Mouse (Mus musculus) c-Kit-negative CD71-positive TER-119-positive erythroid progenitor cells, embryonic 14.5 days (primary cell): ENCODE results near the gene Clec2i.
"Not testable (repeated sequence)": the region's sequence is repeated elsewhere in the genome, so short reads cannot be mapped to it uniquely, and the experiment has no call there.

ENCODE experiments used
- DNase-seq: peaks from one replicate; pipeline ENCODE4 v3.0.0-alpha.2; 2013; ENCODE audit warnings: low read depth, low spot score

Clec2i gene

DNA sequence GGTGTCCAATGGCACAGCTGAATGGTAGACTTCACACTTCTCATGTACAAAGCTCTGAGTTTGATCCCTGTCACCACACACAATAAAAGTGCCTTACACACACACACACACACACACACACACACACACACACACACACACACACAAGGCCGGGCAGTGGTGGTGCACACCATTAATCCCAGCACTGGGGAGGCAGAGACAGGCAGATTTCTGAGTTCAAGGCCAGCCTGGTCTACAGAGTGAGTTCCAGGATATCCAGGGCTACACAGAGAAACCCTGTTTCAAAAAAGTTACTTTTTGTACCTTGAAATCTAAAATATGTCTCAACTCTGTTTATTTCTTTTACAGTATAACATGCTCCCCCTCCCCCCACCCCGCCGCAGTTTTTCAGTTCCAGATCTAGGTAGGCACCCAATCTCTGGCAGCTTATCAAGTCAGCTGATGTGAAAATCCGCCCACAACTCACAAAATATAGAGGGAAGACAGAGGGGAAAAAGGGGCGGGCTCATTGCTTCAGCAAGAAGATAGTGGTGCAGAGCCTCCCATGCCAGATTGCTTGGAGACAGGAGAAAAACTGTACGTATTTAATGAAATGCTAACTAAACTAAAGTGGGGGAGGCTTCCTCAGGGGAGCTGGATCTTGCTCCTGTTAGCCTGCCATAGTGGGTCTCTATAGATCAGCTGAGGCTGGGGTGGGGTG, at the start of gene Clec2i:
Gene Clec2i (plus strand): TSS at position 498 of the 700 bp plus-strand sequence.
- not testable (repeated sequence) for DNase-seq

DNA sequence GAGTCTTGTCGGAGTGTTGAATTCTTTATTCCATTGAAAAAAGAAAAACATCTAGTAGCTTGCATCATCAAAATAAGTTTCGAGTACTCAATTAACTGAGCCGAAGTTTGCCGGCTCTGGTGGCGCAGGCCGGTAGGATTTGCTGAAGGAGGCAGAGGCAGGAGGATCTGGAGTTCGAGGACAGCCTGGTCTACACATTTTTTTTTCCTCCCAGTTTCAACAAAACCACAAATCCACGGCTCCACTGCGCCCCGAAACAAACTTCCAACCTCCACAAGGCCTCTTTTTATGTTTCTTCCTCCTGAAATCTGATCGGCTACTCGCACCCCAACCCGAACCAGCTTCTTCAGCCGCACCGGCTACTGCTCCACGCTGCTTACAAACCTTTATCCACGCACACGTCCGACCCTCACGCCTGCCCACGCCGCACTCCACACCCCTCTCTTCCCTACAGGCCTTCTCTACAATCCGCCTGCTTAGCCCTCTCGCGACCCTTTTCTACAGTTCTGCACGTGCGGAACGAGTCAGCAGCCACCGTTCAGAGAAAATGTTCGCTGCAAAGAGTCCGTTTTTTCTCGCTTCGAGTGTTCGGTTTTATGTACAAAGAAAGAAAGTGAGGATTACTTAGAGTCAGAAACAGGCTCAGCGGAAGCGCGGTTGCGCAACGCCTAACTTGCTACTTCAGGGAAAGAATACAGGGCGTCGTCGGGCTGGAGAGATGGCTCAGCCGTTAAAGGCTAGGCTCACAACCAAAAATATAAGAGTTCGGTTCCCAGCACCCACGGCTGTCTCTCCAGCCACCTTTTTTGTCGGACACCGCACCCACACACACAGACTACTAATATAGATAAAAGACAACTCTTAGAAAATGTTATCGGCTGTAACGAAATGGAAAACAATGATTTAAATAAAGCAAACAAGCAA, 48.8 kb upstream of the Clec2i start:
- DNase-seq, result peak; percentile 59

DNA sequence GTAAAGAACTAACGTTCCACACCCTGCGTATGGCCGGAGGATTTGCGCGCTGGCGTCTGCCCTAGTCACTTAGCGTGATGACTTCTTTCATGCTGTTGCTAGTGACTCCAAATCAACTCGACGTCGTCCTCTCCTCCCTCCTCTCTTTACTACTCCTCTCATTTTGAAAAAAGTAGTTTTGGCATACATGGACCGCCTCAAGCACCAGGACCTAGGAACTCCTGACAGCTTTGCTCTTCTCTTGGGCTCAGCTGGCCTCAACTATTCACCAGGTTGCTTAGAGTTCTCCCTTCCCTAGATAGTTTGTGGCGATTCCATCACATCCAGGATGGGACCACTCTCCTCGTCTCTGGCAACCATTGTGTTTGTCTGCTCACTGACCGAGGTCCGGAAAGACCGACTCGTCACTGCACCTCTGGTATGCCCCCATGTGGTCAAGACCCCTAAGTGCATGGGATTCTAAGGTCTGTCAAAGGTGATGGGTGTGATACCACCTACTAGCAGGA, 48.1 kb upstream of the Clec2i start:
- DNase-seq, result peak; percentile 68

DNA sequence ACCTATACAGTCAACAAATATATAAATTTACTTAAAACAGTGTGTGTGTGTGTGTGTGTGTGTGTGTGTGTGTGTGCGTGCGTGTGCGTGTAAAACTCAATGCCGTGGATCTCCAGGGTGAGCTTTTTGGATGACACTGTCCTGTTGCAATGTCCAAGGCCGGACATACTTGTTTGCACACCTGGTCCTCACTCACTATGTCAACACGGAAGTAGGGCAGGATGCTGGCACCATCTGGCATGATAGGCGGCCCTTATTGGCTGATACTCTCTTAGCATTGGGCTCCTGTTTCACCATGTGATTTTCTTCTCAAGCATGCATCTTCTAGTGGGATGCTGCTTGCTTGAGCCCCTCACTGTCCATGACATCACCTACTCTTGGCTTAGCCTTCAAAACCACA, 47.5 kb upstream of the Clec2i start:
- DNase-seq, result no peak

DNA sequence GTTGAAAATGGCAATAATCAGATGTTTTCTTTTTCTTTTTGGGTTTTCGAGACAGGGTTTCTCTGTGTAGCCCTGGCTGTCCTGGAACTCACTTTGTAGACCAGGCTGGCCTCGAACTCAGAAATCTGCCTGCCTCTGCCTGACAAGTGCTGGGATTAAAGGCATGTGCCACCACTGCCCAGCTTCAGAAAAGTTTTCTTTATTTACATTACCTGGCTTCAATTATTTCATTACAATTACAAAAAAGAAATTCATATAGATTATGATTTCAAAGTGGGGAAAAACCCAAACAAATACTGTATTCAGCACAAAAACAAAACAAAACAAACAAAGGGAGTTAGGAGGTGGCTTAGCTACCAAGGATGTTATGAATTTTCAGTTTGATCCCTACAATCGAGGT, 46.7 kb upstream of the Clec2i start:
- not testable (repeated sequence) for DNase-seq

DNA sequence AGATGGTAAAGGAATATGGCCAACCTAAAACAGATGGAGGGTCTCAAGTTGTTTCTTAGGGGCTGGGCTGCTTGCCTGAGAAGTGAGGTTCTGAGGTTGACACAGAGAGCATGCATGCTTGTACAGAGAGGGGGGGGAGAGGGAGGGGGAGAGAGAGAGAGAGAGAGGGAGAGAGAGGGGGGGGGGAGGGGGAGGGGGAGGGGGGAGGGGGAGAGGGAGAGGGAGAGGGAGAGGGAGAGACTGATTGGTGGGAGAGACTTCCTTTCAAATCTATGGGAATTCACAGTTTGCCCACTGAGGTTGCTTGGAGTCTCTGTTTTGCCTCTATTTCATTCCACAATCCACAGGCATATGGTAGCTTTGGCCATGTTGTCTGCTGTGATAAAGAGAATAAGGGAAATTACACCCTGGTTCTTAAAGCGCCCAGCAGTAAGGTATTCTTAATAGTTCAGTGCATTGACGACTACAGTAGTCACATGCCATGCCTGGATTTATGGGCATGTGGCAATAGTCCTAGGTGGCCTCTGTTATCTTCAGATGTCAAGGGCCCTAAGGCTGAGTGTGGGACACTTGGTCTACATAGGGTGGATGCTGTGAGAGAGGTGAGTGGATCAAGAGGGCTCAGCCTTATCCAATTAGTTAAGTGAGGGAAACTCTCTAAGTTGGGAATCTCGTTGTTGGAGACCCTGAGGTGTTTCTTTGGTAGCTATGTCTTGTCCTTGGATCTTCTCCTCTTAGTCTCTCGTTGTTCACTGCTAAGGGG, 45.9 kb upstream of the Clec2i start:
- DNase-seq, result no peak

DNA sequence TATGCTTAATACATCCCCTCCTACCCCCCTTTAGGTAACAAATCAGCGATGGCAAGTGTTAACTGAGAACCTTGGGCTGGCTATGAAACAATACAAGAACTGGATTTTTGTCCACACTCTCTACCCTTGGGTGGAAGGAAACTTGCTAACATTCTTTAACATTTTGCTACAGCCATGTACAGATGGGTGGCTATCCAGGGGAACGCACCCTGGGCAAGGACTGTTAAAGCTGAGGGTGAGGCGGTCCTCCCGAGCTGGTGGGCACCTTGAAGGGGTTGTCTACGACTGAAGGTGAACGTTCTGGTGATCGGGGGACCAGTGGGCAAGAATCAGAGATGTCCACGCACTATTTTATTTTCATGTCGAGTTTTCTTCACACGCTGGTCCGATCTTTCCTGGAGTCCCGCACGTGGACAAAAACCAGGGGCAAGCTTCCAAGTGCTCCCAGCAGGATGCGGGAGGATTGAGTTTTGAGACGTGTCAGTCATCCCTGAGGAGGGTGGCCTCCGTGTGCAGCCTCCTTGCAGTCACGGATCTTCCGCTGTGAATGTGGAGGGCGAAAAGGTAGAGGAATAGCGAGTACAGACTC, 44.9 kb upstream of the Clec2i start:
- no peak for DNase-seq

DNA sequence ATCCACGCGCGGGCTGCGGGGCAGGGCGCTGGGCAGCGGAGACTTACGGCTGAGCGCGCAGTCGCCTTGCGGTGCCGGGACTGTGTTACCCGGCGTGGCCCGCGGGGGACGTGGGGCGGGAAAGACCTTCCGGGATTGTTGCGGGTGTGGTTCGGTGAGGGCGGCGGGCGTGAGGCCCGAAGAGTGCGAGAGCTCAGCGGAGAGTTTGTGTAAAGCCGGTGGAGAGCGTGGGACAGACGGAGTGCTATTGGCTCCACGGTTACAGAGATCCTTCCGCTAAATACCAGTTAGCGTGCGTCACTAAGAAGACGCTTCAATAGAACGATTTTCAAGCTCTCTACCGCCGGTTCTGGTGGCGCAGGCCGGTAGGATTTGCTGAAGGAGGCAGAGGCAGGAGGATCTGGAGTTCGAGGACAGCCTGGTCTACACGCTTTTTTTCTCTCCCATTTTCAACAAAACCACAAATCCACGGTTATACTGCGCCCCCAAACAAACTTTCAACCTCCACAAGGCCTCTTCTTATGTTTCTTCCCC, 44.4 kb upstream of the Clec2i start:
- DNase-seq, result peak; percentile 62

DNA sequence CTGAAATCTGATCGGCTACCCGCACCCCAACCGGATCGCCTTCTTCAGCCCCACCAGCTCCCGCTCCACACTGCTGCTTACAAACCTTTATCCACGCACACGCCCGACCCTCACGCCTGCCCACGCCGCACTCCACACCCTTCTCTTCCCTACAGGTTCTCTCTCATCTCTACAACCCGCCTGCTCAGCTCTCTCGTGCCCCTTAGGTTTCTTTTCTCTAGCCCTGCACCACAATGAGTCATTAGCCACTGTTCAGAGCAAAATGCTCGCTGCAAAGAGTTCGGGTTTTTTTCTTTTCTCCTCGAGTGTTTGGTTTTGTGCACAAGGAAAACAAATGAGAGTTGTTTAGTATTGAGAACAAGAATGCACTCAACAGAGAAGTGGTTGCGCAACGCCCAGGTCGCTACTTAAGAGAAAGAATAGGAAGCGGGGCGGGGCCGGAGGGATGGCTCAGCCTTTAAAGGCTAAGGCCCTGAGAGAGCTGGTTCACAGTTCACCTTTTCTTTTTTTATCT, 43.9 kb upstream of the Clec2i start:
- no peak for DNase-seq

DNA sequence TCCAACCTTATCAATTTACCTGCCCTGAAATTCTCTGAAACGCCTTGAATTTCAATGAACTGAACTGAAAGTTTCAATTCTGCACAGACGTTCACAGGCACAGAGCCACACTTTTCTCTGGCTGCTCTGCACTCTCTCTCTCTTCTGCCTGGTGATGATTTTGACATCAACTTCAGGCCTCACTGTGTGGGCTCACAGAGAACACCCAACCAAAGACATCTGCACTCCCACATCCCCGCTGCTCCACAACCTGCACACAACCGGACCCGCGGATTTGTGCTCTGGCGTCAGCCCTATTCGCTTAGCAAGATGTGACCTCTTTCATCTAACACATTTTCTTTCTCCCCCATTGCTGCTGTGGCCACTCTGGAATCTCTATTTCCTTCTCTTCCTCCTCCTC, 43.3 kb upstream of the Clec2i start:
- no peak for DNase-seq

DNA sequence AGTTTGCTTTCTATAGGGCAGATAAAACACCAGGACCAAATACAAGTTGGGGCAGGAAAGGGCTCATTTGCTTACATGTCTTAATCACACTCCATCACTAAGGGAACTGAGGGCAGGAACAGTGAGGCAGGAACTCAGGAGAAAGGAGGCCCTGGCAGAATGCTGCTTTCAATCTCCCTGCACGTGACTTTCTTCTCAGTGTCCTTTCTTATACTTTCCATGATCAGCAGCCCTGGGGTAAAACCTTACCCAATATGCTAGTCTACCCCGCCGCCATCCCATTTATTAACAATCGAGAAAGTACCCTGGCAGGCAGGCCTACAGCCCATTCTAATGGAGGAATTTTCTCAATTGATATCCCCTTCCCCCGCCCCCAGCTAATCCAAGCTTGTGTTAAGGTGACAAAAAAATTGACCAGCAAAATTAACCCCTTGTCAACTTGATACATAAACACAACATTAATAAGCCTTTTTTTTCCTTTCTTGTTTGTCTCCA, 42.8 kb upstream of the Clec2i start:
- DNase-seq, result no peak

DNA sequence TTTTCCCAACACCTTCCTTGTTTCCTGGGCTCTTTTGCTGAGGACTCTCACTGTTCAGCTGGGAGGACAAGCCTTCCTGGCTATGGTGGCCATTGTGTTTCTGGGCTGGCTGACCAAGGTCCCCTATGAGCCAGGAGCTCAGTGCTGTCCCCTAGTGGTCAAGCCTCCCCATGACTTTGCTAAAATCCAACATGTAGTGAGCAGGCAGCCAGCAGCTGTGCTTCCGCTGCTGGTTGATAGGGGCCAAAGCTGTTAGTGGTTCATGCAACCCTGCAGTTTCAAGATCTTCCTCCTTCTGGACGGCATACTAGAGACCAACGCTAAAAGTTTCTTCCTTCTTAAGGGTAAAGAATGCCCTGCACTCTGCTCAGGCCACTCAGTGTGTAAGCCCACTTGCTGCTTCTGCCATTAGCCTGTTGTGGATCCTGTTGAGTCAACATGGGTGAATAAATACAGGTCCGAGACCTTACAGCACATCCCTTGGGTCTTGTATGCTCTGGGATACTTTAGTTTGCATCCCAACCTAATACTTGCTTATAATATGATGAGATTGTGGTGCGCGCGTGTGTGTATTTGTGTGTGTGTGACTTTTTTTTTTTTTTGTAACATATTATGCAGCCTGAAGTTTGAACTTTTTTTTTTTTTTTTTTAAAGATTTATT, 41.9 kb upstream of the Clec2i start:
- peak; percentile 63 for DNase-seq

DNA sequence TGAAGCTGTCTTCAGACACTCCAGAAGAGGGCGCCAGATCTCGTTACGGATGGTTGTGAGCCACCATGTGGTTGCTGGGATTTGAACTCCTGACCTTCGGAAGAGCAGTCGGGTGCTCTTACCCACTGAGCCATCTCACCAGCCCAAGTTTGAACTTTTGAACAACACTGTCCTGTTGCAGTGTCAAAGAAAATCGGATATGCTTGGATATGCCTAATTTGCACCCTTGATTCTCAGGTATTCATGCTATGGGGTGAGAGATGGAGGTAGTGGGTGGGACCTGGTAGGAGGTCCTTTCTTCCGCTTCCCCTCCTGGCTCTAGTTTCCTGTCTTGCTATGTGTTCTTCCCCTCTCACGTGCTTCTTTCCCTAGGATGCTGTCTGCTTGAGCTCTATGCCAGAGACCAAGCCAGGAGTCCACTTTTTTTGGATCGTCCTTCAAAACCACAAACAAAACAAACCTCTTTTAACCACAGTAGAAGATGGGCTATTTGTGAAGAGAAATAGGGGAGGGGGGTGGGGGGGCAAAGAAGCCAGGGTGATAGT, 41.3 kb upstream of the Clec2i start:
- no peak for DNase-seq

DNA sequence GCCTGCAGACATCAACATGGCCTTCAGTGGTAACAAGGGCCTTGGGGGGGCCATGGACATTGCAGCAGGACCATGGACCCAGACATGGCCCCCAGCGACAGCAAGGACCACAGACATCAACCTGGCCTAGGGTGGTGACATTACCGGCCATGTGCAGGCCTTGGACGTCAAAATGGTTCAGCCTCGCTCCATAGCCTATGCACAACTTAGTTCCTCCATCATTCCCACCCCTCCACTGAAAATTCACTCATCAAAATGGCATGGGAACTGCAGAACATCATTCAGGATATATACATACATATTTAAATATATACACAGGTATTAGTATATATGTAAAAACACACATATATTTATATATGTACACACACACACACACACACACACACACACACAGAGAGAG, 40.0 kb upstream of the Clec2i start:
- no peak for DNase-seq

DNA sequence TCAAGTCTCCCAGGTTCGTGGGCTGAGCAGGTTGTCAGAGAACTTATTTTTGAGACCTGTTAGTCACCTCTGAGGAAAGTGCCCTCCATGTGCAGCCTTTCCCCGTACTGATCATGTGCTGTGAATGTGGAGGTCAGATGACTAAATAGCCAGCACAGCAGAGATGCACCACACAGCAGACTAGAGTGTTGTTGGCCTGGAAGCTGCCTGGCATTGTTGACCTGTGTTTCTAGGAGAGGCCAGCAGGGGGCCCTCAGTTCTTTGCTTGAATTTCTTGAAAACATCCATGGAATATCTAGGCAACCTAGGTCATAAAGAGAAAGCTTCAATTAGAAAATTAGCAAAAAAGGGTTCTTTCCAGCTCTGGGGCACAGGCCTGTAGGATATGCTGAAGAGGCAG, 37.5 kb upstream of the Clec2i start:
- DNase-seq, result no peak

DNA sequence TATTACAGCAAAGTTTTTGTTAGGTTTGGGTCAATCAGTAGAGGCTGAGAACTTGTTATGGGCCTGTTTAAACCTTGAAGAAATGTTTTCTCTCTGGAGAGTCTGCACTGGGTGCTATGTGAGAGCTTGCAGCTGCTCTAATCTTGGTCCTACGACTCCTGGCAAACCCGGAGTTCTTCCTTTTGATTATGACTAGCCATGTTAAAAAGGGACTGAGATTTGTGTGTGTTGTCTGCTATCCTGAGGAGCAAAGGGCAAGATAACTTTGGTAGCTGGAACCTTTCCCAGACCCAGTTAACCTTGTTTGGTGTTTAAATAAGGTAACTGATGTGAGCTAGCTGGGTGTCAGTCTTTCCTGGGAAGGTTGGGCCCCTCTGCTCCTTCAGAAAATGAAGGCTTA, 36.7 kb upstream of the Clec2i start:
- DNase-seq, result no peak

DNA sequence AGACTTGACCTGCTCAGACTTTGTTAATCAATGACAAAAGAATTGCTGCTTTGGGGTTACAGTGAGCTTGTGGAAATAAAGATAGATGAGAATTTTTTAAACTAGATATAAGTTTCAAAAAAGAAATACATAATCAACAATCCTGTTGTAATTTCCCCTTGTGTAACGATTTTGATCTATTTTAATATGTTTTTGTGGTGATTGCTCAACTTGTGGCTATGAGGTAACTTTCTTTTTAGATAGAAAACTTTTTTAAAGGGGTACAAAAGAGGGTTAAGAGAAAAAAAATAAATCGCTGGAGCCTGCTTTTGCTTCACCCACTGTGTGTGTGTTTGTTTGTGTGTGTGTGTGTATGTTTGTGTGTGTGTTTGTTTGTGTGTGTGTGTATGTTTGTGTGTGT, 36.2 kb upstream of the Clec2i start:
- DNase-seq, result no peak

DNA sequence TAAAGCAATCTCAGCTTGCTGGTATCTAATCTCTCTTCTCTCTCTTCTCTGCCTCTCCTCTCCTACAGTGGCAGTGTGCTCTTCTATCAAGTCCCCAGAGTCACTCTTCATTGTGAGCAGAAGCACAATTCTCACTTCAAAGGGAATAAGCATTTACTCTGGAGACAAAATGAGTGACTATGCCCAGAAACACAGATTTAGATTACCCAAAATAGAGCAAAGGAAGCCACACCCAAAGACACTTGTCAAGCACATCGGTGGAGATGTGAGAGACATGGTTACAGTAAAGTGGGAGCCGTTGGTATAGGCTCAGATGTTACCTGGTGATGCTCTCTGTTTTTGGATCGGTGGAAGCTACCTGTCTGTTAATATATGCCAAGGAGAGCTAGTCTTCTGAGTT, 34.6 kb upstream of the Clec2i start:
- no peak for DNase-seq

DNA sequence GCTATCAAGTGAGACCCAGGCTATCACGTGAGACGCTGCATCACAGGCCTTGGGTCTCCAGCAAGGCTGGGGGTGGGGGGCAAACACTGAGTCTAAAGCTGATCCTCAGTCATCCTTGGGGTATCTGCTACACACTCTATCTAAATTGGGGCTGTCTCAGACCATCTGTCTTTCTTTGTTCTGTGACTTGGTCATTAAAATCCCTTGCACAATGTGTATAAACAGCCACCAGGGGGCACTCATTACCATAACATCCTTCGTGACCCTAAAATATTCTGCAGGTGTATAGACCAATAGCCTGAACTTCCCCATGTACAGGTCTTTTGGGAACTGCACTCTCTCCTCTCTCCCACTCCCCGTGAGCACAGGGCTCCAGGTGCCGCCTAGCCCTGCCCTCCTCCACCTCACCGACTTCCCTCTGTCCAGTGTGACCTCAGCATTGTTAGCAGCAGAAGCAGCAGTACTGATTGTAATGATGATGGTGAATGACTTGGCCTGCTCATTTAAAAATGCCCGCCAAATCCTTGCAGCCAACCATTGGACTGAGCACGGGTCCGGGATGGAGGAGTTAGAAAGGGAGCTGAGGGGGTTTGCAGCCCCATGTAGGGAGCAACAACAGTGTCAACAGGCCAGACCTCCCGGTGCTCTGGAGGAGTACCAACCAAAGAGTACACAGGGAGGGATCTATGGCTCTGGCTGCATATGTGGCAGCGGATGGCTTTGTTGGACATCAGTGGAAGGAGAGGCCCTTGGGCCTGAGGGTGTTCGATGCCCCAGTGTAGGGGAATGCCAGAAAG, 33.2 kb upstream of the Clec2i start:
- DNase-seq, result no peak
